Mouse (Mus musculus) splenic B cell, adult 2 months (primary cell): Measurements from ENCODE around the gene Noxred1.
"Not testable (repeated sequence)": the region's sequence is repeated elsewhere in the genome, so short reads cannot be mapped to it uniquely, and the experiment has no call there.

ENCODE experiments used
- DNase-seq: peaks from one replicate; pipeline ENCODE4 v3.0.0-alpha.2; 2011; ENCODE audit warnings: low read depth, low spot score
- H3K27me3 ChIP-seq: 2 replicates; pipeline ENCODE4 v1.6.1; 2012; ENCODE audit warnings: mild to moderate bottlenecking, low read length, moderate library complexity, mixed read lengths; ENCODE audit not compliant: control insufficient read depth, poor library complexity, insufficient read depth, severe bottlenecking
- H3K36me3 ChIP-seq: 2 replicates; pipeline ENCODE4 v1.6.1; 2012; ENCODE audit warnings: mild to moderate bottlenecking, low read length, moderate library complexity, mixed read lengths; ENCODE audit not compliant: control insufficient read depth, poor library complexity, insufficient read depth, severe bottlenecking

The Noxred1 gene

DNA sequence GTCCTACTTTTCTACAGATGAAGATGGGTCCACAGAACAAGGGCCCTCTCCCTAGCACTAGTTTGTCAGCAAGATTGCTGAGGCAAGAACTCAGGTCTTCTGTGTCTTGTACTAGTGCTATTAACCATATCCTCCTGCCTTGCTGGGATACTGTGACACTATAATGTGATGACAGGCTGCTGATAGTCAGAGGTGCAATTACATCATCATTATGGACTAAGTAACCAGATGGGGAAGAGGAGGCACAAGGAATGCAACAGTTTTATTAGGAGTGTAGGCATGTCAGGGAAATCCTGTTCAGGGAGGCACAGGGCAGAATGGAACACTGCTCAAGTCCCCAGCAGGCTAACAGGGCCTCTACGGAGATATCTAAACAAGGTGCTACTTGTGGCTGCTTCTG is at the start of gene Noxred1:
Gene Noxred1 (minus strand): TSS at position 101 of the 400 bp plus-strand sequence.
- Histone ChIP-seq H3K27me3 (no peaks in the 10 kb centered on the region), H3K36me3 (peaks cover 13% of the 10 kb centered on the region)
- DNase-seq: no peak

DNA sequence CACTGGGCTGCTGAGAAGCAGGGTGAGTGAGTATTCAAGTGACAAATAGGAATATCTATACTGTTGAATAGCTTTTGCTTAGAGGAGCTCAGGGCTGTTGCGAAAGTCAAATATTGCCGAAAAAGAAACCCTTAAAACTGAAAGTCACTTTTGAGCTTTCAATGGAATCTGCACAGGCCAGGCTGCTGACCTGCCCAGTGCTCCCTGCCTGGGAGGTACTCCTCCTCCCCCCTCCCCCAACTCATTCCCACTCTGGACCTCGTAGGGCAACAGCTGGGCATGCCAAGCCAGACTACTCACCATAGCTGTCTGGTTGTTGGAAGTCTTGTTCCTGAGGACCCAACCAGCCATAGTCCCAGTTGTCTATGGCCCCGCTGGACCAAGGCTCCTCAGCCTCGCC is 46.2 kb upstream of the Noxred1 start:
- H3K36me3 ChIP-seq: no peaks in the 10 kb centered on the region
- DNase-seq: no peak
- H3K27me3 ChIP-seq: no peaks in the 10 kb centered on the region

DNA sequence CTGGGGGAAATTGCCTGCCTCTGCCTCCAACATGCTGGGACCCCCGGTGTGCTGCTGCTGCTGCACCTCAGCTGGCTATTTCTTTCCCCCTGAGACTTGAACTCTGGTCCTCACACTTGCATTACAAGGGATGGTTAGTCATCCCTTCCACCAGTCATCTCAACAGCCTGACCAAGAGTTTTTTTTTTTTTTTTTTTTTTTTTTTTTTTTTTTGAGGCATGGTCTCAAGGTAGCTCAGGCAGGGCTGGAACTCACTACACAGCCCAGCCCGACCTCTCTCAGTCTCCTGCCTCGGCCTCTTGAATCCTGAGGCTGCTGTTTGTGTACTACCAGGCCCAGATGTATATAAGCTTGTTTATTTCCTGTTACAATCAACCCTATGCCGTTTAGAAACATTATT is 45.7 kb upstream of the Noxred1 start:
- no peak for DNase-seq

DNA sequence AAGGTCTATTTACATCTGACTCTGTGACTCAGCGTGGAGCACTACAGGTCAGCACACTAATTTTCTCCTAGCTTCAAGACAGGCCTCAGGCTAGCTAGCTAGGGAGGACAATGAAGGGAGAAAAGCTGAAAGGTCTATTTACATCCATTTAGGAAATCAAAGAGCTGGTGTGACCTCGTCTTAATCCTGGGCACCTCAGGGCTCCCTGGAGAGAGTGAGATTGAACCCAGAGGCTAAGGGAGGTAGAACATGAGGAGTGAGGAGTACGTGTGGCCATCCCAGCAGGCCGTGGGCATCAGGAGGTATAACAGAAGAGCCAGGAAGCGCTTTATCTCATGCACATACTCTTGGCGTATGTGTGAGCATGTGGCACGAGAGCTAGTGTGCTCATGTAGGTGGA is 45.2 kb upstream of the Noxred1 start:
- Histone ChIP-seq H3K27me3 (no peaks in the 10 kb centered on the region), H3K36me3 (no peaks in the 10 kb centered on the region)
- DNase-seq: no peak

More for the DNA sequence above, 45.7 kb upstream of the Noxred1 start:
- no peaks in the 10 kb centered on the region for H3K27me3 ChIP-seq
- no peaks in the 10 kb centered on the region for H3K36me3 ChIP-seq

DNA sequence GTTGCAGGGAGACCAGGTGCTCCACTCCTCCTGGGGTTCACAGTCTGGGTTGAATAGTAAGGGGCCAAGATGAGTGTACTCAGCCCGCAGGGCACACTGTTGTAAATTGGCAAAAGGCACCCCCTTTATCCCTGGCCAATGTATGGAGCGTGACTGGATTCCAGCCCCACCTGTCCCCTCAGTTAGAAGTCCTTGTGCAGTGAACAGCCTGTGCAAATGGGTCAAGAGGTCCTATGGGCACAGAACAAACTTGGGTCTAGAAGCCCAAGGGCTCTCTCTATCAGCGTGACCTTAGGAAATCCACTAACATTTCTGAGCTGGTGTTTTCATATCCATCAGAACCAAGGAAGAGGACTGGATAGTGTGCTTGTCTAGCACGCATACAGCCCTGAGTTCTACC is 44.2 kb upstream of the Noxred1 start:
- no peaks in the 10 kb centered on the region for H3K36me3 ChIP-seq
- H3K27me3 ChIP-seq: no peaks in the 10 kb centered on the region
- DNase-seq: no peak

DNA sequence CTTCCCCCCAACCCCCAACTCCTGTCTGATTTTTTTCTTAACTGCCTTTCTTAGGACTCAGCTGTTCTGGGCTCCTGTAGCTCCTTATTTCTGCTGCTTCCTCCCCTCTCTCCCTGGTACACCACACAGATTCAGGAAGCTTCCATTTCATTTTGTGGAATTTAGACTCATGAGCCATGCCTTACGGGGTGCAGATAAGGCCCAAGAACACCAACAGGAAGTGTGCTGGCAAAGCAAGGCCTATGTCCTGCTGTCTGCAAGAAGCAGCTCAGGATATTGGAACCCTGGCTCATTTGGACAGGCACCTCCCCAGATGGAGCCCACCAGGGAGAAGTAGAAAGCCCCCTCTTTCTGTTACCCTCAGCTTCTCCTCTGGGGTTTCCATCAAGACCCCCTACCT is 43.2 kb upstream of the Noxred1 start:
- Histone ChIP-seq H3K36me3 (no peaks in the 10 kb centered on the region), H3K27me3 (no peaks in the 10 kb centered on the region)
- no peak for DNase-seq

DNA sequence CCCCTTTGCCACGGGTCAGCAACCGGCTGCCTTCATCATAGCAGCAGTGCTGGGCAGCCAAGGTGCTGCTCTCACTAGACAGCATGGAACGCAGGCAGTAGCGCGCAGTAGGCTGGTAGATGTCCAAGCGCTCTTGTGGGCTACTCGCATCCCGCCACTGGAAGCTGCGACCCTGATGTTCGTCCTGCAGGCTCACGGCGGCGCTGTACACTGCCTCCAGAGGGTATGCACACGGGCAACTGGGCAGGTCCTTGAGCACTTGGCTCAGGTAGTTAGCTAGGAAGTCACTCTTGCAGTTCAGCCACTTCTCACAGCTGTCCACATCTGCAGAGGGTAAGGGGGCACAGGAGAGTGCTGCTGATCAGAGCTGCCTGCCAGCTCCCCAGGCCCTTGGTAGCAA is 41.3 kb upstream of the Noxred1 start:
- H3K36me3 ChIP-seq: peaks cover 2% of the 10 kb centered on the region; the same call in 1 of the 2 replicates
- no peaks in the 10 kb centered on the region for H3K27me3 ChIP-seq
- no peak for DNase-seq

DNA sequence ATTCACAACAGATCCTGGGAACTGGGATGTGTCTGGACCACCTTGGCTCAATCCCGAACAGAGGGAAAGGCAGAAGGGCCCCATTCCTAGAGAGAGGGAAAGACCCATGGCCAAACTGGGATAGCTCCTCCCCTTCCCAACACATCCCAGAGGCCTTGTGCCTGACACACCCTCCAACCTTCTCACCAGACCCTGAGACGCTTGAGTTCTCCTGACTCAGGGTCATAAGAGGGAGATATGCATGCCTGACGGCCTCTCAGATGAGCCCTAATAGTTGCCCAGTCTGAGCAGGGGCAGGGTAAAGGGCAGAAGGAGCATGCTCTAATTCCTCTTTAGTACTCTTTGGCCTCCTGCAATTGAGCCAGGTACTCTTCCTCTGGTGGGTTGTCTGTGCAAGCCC is 40.8 kb upstream of the Noxred1 start:
- H3K36me3 ChIP-seq: peaks cover 5% of the 10 kb centered on the region; the same call in 1 of the 2 replicates
- DNase-seq: no peak
- H3K27me3 ChIP-seq: no peaks in the 10 kb centered on the region

DNA sequence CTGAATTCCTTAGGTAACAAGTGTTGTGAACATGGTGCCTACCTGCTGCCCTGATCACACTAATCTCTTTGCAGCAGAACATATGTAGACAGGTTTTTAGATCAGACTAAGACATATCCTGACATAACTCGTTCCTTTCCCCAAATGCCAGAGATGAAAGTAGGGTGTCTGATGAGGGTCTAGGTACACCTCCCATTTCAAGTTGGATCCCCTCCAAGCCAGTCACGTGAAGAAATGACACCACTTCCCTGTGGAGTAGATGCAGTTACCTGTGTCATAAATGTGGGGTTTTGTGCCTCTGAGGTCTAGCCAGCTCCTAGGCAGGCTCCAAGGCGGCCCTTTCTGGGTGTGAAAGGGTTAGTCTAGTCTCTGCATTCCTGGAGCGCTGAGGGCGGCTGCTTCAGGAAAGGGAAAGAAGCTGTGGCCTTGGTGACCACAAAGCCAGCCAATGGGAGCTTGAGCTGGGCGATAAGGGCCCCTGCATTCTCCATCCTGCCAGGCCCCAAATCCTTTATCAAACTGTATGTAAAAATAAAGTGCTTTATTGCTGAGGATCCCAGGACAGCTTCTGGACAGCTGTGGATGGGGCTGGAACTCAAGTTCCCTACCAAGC is 39.7 kb upstream of the Noxred1 start:
- peaks cover 12% of the 10 kb centered on the region; the same call in 1 of the 2 replicates for H3K36me3 ChIP-seq
- H3K27me3 ChIP-seq: no peaks in the 10 kb centered on the region
- no peak for DNase-seq

DNA sequence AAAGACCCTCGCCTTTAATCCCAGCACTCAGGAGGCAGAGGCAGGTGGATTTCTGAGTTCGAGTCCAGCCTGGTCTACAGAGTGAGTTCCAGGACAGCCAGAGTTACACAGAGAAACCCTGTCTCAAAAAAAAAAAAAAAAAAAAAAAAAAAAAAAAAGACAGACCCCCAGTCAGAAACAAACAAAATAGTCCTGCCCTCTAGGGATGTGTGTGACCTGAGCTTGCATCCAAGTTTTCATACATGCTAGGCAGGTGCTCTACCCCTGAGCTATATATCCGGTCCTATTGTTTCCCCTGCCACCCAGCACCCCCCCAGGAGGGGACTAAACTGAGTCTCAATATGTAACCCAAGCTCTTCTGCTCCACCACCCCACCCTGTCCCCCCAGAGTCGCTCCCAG is 38.7 kb upstream of the Noxred1 start:
- not testable (repeated sequence) for DNase-seq, H3K27me3 ChIP-seq
- H3K36me3 ChIP-seq: peaks cover 15% of the 10 kb centered on the region

DNA sequence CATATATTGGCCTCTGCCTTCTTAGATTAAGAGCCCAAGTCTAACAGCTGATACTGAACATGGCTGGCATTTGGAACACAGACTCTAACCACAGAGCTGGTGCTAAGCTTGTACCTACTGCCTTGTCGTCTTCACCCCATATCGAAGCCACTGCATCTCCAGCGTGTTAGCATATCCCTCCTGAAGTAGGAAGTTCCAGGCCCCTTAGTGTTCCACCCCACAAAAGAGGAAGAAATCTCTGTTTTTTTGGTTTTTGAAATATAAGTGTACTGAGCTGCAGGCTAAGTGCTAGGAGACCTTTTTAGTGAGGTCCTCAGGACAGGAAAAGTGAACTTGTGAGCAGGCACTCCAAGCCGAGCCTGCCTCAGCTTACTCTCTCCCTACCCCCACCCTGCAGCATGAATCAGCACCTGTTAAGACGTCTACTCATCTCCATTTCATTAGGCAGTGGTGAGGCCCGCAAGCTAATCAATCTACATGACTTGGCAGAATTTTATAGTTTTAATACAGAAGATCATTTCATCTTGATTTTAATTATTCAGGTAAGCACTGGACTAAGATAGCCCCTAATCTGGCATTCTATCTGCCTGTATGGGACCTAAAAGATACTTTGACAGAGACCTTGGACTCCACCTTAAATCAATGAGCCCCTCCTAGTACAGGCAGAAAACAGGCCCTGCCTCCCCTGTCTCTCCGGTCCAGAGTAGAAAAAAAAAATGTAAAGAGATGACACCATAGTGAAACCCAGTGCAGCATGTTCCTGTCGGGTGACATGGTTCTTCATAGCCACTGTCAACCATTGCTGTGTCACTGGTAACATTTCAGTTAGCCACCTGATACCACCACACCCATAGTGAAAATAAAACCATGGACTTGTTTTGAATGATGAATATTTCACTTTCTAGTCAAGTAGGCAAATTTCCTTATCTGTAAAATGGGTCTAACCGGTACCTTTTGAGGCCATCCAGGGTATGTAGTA is 36.6 kb upstream of the Noxred1 start:
- Histone ChIP-seq H3K27me3 (no peaks in the 10 kb centered on the region), H3K36me3 (peaks cover 24% of the 10 kb centered on the region)
- DNase-seq: no peak

DNA sequence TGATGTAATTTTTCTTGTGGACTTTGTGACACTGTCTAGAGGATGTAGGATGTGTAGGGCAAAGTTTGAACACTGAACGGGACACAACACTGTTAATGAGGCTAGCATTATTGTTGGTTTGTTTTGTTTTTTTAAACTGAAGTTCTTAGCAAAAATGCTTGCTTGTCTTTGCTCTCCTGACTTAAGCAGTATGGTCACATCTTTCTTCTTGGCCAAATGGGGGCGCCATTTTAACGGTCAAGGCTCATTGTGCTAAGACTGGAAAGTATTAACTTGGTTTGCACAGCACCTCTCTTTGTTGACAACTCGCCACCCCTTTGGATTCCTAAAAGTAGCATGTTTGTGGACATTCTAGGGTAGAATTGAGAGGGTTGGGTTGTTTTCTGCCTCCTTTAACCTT is 29.1 kb upstream of the Noxred1 start:
- Histone ChIP-seq H3K36me3 (peaks cover 13% of the 10 kb centered on the region), H3K27me3 (no peaks in the 10 kb centered on the region)
- DNase-seq: peak; percentile 54

DNA sequence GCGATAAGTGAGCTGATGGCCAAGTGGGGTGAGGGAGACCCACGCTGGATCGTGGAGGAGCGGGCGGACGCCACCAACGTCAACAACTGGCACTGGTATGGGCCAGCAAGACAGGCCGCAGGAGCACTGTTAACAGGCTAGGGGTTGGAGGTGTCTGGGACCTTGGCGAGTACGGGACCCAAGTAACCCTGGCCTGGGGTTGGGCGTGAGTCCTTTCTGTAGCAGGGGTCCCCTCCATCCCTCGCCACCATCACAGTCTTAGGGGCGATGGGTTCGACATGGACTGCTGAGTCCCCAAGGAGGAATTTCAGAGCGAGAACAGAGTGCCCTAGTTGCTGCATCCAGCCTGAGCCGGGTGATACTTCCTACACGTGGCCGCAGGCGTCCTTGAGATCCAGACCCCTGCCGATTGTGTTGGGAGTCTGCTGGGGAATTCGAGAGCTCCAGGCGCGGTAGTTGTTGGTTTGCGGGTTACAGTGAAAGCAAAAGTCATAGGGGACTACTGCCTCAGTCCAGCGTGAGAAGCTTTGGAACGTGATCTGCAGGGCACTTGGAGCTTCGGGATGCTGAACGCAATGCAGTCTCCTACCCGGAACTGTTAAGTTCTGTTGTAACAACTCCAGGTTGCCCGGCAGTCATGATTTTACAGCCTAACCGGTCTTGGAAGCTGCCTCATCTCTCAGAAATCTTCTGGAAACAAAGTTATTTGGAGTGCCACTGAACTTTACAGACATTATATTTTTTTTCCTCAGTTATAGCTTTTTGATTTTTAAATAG is 28.5 kb upstream of the Noxred1 start:
- peaks cover 14% of the 10 kb centered on the region for H3K36me3 ChIP-seq
- H3K27me3 ChIP-seq: no peaks in the 10 kb centered on the region
- DNase-seq: no peak

DNA sequence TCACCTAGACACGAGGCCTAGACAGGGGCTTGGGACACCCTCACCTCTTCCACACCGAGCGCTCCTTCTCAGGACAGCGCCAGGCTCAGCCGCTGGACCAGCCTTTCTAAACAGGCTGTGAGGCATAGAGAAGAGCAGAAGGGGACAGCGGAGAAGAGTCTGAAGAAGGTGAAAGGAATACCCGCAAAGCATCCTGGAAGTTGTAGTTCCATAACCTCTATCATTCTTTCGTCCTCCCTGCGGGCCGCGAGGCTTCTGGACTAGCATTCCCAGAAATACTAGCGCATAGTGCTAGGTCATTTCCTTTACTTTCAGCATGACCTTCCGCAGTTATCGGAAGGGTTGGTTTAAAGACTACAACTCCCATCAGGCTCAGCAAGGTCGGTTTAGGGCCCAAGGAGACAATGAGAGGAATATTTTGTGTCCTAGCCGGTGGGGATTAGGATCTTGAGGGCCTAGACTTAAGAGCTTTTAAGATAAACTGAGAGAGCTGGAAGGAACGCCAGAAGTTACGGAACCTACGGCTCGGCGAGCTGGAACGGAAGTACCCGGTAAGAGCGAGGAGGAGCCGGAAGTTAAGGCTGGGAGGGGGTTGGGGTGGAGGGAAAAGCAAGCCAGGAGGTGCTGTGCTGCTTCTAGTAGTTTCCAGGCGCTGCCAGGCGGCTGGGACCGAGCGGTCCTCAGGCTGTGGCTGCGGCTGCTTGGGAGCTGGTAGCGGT is 27.7 kb upstream of the Noxred1 start, which contains the start of the genes Vipas39 and Ahsa1:
Gene Vipas39 (minus strand): TSS at position 149 of the 719 bp plus-strand sequence.
Gene Ahsa1 (plus strand): TSS at position 372 of the 719 bp plus-strand sequence.
- DNase-seq: peak; percentile 96
- Histone ChIP-seq H3K27me3 (no peaks in the 10 kb centered on the region), H3K36me3 (peaks cover 16% of the 10 kb centered on the region)
